Mouse (Mus musculus) hindbrain, embryonic 13.5 days (tissue): ENCODE results near the gene Trib3. TPM values are rescaled to one million over a fixed set of nuclear protein-coding genes. Genes with fewer than 3 reads are reported as not detected.
"Not testable (repeated sequence)": the region's sequence is repeated elsewhere in the genome, so short reads cannot be mapped to it uniquely, and the experiment has no call there.

ENCODE experiments used
- ATAC-seq: fragments of 200-750 bp; cut with Nextera tagmentation; 2 replicates; pipeline ENCODE4 v1.8.0; 2017; ENCODE audit warnings: moderate TSS enrichment; ENCODE audit not compliant: low FRiP score
- H3K27ac ChIP-seq: fragments of 300-500 bp; sonication (generic); 2 replicates; pipeline ENCODE4 v1.5.1; 2015; ENCODE audit warnings: inconsistent platforms, mild to moderate bottlenecking, moderate library complexity
- H3K27me3 ChIP-seq: fragments of 300-500 bp; sonication (generic); 2 replicates; pipeline ENCODE4 v1.6.1; 2015; ENCODE audit warnings: mild to moderate bottlenecking, inconsistent platforms
- H3K36me3 ChIP-seq: fragments of 300-500 bp; sonication (generic); 2 replicates; pipeline ENCODE4 v1.6.1; 2015; ENCODE audit warnings: mild to moderate bottlenecking, inconsistent platforms
- H3K4me1 ChIP-seq: fragments of 300-500 bp; sonication (generic); replicated peaks from 2 replicates; pipeline ENCODE4 v1.6.1; 2015; ENCODE audit warnings: inconsistent platforms
- H3K4me2 ChIP-seq: fragments of 300-500 bp; sonication (generic); 2 replicates; pipeline ENCODE4 v1.6.1; 2015; ENCODE audit warnings: inconsistent platforms, mild to moderate bottlenecking, moderate library complexity
- H3K4me3 ChIP-seq: fragments of 300-500 bp; sonication (generic); 2 replicates; pipeline ENCODE4 v1.5.1; 2015; ENCODE audit warnings: mild to moderate bottlenecking, inconsistent platforms
- H3K9ac ChIP-seq: fragments of 300-500 bp; sonication (generic); 2 replicates; pipeline ENCODE4 v1.6.1; 2015; ENCODE audit warnings: mild to moderate bottlenecking, inconsistent platforms
- H3K9me3 ChIP-seq: fragments of 300-500 bp; sonication (generic); 2 replicates; pipeline ENCODE4 v1.6.1; 2016; ENCODE audit warnings: inconsistent platforms
- WGBS: fragments of 180-500 bp; shearing (Covaris S2); methylation state at CpG from one replicate; pipeline ENCODE4 v1.1.7; 2015; 5-methylcytosine and 5-hydroxymethylcytosine counted together
- polyA plus RNA-seq: library from polyadenylated mRNA; unstranded; fragments of >200 nt; fragmentation: Nextera tagmentation; extraction: Ambion mirVana; gene quantifications from 2 replicates; pipeline ENCODE4 v1.2.1, GENCODE M21; 2015

Trib3 gene
- polyA plus RNA-seq, 1 experiment from 2014 or later: 0.97 TPM

DNA sequence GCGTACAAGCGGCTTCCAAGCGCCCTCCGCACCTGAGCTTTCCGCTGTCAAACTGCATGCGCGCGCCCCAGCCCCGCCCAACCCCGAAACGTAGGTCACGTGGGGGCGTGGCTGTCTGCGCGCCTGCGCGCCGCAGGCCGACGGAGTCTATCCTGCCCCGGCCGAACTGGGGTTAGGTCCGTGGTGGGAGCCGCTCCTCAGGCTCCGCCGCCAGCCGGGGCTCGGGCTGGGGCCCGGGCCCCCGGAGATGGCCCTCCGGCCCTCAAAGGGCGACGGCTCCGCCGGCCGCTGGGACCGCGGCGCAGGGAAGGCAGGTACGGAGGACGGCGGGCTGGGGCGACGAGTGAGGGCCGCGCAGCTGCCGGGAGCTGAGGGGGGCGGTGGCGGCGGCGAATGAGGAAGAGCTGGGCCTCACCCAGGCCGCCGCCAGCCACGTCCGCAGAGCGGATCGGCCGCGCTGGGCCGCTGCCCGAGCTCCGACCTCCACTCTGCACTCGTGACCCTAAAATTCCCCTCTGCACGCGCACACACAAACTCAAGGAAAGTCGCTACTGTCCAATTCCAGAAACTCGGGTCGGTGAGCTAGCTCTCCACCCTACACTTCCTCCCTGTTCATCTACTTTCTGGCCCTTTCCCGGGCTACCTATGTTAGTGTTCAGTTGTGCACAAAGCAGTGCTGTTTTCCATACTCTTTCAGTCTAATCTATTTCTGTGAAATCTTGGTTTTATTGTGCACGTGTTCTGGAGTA, 49.9 kb downstream of the Trib3 start, which contains the start of gene Tbc1d20:
Gene Tbc1d20 (plus strand): TSS at position 102 of the 749 bp plus-strand sequence.
- no peaks in the 10 kb centered on the region for H3K9me3 ChIP-seq
- ATAC-seq: peak; percentile 98
- no peaks in the 10 kb centered on the region for H3K36me3 ChIP-seq
- peak within 1 kb of the TSS; percentile 90 for H3K27ac ChIP-seq
- WGBS: under 1% methylated on average over 62 of the region's 70 CpGs
- H3K4me1 ChIP-seq: peaks cover 39% of the 10 kb centered on the region
- H3K4me3 ChIP-seq: peak within 1 kb of the TSS; percentile 90
- peak within 1 kb of the TSS; percentile 83 for H3K4me2 ChIP-seq
- H3K9ac ChIP-seq: peak within 1 kb of the TSS; percentile 94
- no peaks in the 10 kb centered on the region for H3K27me3 ChIP-seq

DNA sequence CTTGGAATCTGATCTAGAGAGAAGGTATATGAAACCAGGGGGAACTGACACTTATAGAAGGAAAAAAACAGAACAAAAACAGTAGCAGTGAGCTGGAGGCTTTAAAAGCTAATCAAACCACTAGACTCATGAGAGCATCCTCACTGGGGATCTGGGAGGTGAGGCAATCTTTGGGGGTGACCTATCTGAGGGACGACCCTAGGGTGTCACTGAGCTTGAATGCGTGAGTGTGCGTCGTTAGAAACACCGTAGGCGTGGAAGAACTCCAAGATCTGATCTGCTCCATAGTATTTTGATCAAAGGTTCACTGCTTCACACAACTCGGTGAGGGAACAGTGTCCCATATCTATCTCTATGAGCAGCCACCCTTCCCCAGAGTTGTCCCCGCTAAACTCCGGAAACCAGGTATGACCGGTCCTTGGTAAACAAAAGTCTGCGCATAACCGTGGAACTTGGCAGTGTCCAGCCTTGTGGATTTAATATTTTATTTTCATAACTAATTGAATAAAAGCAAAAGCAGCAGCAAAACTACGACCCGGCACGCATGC, 50.6 kb downstream of the Trib3 start:
- peak; percentile 81 for ATAC-seq
- Histone ChIP-seq H3K4me3 (peak overlapping the region; percentile 90), H3K9ac (peak overlapping the region; percentile 94), H3K4me2 (peak overlapping the region; percentile 83), H3K36me3 (peaks cover 1% of the 10 kb centered on the region; the same call in 1 of the 2 replicates), H3K27ac (0 out of 2 replicates have a peak overlapping the region, but pooled peaks have one; percentile 48), H3K27me3 (no peaks in the 10 kb centered on the region), H3K9me3 (no peaks in the 10 kb centered on the region), H3K4me1 (peaks cover 39% of the 10 kb centered on the region)
- under 1% methylated on average over 15 of the region's 15 CpGs for WGBS

DNA sequence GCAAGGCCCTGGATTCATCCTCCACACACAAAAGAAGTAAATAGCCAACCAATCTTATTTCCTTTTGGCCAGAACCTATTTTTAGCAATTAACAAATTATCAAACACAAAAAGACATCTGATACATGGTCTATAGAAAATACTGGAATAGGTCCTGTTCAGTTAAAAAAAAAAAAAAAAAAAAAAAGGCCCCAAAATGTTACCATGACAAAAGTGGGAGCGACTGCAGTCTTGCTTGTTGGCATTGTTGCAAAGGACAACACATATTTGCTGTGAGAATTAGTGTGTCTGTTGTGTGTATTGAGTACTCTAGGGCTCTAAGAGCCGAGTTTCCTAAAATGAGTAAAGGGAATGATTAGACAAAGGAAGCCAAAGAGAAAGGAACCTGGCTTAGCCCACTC, 51.4 kb downstream of the Trib3 start:
- Histone ChIP-seq H3K4me3 (no peak overlapping the region), H3K27me3 (no peaks in the 10 kb centered on the region), H3K9ac (no peak overlapping the region), H3K36me3 (peaks cover 6% of the 10 kb centered on the region; the same call in 1 of the 2 replicates), H3K4me2 (no peak overlapping the region), H3K4me1 (peaks cover 36% of the 10 kb centered on the region), H3K9me3 (no peaks in the 10 kb centered on the region), H3K27ac (no peak overlapping the region)
- ATAC-seq: no peak
- WGBS: 59% methylated on average over 2 of the region's 2 CpGs

DNA sequence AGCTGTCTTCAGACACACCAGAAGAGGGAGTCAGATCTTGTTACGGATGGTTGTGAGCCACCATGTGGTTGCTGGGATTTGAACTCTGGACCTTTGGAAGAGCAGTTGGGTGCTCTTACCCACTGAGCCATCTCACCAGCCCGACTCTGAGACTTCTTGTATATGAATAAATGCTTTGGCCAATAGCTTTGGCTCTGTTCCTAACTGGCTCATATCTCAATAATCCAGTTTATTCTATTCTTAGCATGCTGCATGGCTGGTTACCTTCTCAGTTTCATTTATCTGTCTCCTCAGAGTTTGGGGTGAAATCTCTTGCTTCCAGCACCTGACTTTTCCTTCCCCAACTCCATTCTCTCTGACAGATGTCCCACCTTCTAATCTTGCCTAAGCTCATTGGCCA, 54.2 kb downstream of the Trib3 start:
- not testable (repeated sequence) for H3K9ac ChIP-seq

DNA sequence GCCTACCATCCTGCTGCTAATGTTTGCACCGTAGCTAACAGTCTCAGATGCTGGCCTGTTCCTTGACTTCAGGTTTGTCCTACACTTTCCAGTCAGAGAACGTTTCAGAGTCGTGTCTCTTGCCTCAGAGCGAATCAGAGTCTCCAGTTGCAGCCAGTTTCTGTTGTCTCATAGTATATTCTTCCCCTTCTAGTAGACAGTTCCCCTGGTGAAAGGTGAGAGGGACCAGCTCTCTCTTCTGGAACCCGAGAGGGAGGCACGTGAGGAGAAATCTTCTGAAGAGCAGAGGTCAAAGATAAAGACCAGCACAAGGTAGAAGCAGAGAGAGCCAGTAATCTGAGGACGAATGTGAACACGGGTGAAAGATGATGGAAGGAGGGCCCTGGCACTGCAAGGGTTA, 55.8 kb downstream of the Trib3 start:
- 86% methylated on average over 8 of the region's 8 CpGs for WGBS

More for the DNA sequence above, 54.2 kb downstream of the Trib3 start:
- H3K27ac ChIP-seq, ATAC-seq, H3K27me3 ChIP-seq, H3K4me1 ChIP-seq, H3K9me3 ChIP-seq, H3K4me3 ChIP-seq, H3K4me2 ChIP-seq: not testable (repeated sequence)
- H3K36me3 ChIP-seq: peaks cover 24% of the 10 kb centered on the region
- 93% methylated on average over 2 of the region's 2 CpGs for WGBS

DNA sequence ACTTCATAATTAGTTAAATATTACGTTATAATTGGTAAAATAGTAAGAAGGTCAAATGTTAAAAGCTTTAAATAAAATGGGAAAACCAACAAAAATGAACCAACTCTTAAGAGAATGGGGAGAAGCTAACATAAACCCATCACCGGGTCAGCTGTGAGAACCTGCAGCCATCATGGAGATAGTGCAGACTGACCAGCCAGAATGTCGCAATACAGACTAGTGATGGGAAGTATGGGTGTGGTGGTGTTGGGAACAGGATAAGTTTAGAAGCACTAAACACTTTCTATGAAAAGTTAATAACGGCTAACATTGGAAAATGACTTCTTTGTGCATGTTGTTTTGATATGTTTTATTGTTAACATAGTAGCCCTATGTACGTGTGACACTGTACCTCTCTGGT, 56.3 kb downstream of the Trib3 start:
- WGBS: 97% methylated on average over 5 of the region's 5 CpGs
- Histone ChIP-seq H3K36me3 (peaks cover 44% of the 10 kb centered on the region), H3K4me3 (no peak overlapping the region), H3K9me3 (no peaks in the 10 kb centered on the region), H3K27me3 (no peaks in the 10 kb centered on the region), H3K4me2 (no peak overlapping the region), H3K9ac (no peak overlapping the region), H3K4me1 (no peaks in the 10 kb centered on the region), H3K27ac (no peak overlapping the region)
- ATAC-seq: no peak

More for the DNA sequence above, 55.8 kb downstream of the Trib3 start:
- no peaks in the 10 kb centered on the region for H3K9me3 ChIP-seq
- H3K4me2 ChIP-seq: no peak overlapping the region
- H3K4me3 ChIP-seq: no peak overlapping the region
- H3K9ac ChIP-seq: no peak overlapping the region
- H3K4me1 ChIP-seq: peaks cover under 1% of the 10 kb centered on the region
- H3K27me3 ChIP-seq: no peaks in the 10 kb centered on the region
- H3K36me3 ChIP-seq: peaks cover 40% of the 10 kb centered on the region
- H3K27ac ChIP-seq: no peak overlapping the region
- no peak for ATAC-seq

Other genes with a start within 250 kb of the Trib3 start
- 16.1 and 16.8 TPM in 2 replicates for gene Srxn1, start 238.5 kb downstream of the Trib3 start, polyA plus RNA-seq
- 2.8 and 3.2 TPM in 2 replicates for gene Tcf15, start 200.5 kb downstream of the Trib3 start, polyA plus RNA-seq
- 122 and 127 TPM in 2 replicates for gene Csnk2a1, start 117.2 kb downstream of the Trib3 start, polyA plus RNA-seq
- 32.2 and 34.3 TPM in 2 replicates for gene Tbc1d20, start 50.2 kb downstream of the Trib3 start, polyA plus RNA-seq
- gene Rbck1, start 11.4 kb downstream of the Trib3 start, polyA plus RNA-seq: 97.5 and 98.9 TPM in 2 replicates
- 28.1 and 34.2 TPM in 2 replicates for gene Nrsn2, start 32.6 kb upstream of the Trib3 start, polyA plus RNA-seq
- 16.4 and 16.9 TPM in 2 replicates for gene Sox12, start 54.0 kb upstream of the Trib3 start, polyA plus RNA-seq
- 20.1 and 21.5 TPM in 2 replicates for gene Zcchc3, start 71.0 kb upstream of the Trib3 start, polyA plus RNA-seq
- 1.9 and 3.9 TPM in 2 replicates for gene 6820408C15Rik, start 71.6 kb upstream of the Trib3 start, polyA plus RNA-seq
- gene Defb23, start 120.6 kb upstream of the Trib3 start, polyA plus RNA-seq: not detected in 2 replicates
- gene Defb20, start 133.0 kb upstream of the Trib3 start, polyA plus RNA-seq: not detected in 2 replicates
- not detected in 2 replicates for gene Defb22, start 146.1 kb upstream of the Trib3 start, polyA plus RNA-seq
- gene Defb26, start 167.7 kb upstream of the Trib3 start, polyA plus RNA-seq: not detected in 2 replicates
- gene Defb28, start 174.2 kb upstream of the Trib3 start, polyA plus RNA-seq: not detected in 2 replicates
- not detected in 2 replicates for gene Defb29, start 196.1 kb upstream of the Trib3 start, polyA plus RNA-seq
- not detected in 2 replicates for gene Gm17416, start 225.3 kb upstream of the Trib3 start, polyA plus RNA-seq
- gene Defb21, start 228.7 kb upstream of the Trib3 start, polyA plus RNA-seq: not detected in 2 replicates
- not detected in 2 replicates for gene Defb19, start 236.3 kb upstream of the Trib3 start, polyA plus RNA-seq